Mouse (Mus musculus): ENCODE measurements around the gene Fmo5.

DNA sequence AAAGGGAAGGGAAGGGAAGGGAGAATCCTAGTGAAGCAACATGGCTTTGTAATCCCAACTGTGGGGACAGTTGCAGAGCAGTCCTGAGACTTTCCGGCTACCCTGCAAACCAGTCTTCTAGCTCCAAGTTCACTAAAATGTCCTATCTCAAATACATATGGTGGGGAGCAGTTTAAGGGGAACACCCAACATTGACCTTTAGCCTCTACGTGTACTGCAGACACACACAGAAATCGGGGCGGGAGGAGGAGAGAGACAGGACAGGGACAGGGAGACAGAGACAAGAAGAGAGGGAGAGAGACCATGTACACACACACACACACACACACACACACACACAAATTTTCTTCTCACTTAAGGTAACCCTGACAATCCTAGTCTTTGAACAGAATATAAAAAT, 1.3 kb downstream of the Fmo5 start:
- TF ChIP-seq CTCF (IDR thresholded peaks at IDR 0.05; ENCODE audit: low read depth) = no peak
- TF ChIP-seq EP300 (optimal IDR thresholded peaks at IDR 0.05) = no peak

Data from stomach, postnatal 0 days (tissue).